Mouse (Mus musculus) neural tube, embryonic 10.5 days (tissue): ENCODE data around the gene Cir1.

Experiments used
- DNase-seq: peaks from one replicate; pipeline ENCODE4 v3.0.0-alpha.2; 2017; ENCODE audit warnings: low spot score; ENCODE audit errors: extremely low spot score

The Cir1 gene

GRCm38 (mm10) chr2:73301979-73302378, 10.5 kb downstream of the Cir1 start:
- DNase-seq: no peak

- DNase-seq: no peak
Measured at GRCm38 (mm10) chr2:73298841-73299240, 13.7 kb downstream of the Cir1 start.

- DNase-seq: no peak
Measured at GRCm38 (mm10) chr2:73298154-73298553, 14.3 kb downstream of the Cir1 start.

- DNase-seq: no peak
Measured at GRCm38 (mm10) chr2:73295023-73295422, 17.5 kb downstream of the Cir1 start.

- no peak for DNase-seq
Measured at GRCm38 (mm10) chr2:73291130-73291529, 21.4 kb downstream of the Cir1 start.

- DNase-seq: no peak
Measured at GRCm38 (mm10) chr2:73285630-73286029, 26.9 kb downstream of the Cir1 start.

GRCm38 (mm10) chr2:73281707-73282106, 30.8 kb downstream of the Cir1 start:
- DNase-seq: no peak

GRCm38 (mm10) chr2:73281048-73281661, 31.3 kb downstream of the Cir1 start:
- peak; percentile 50 for DNase-seq

GRCm38 (mm10) chr2:73280356-73281047, 32.0 kb downstream of the Cir1 start:
- peak; percentile 60 for DNase-seq

- no peak for DNase-seq
Measured at GRCm38 (mm10) chr2:73279271-73280038, 33.0 kb downstream of the Cir1 start.

- peak; percentile 73 for DNase-seq
Measured at GRCm38 (mm10) chr2:73278869-73279268, 33.6 kb downstream of the Cir1 start.

GRCm38 (mm10) chr2:73278131-73278854, 34.2 kb downstream of the Cir1 start:
- peak; percentile 91 for DNase-seq

GRCm38 (mm10) chr2:73277709-73278075, 34.8 kb downstream of the Cir1 start:
- peak; percentile 75 for DNase-seq

- DNase-seq: peak; percentile 75
Measured at GRCm38 (mm10) chr2:73277021-73277708, 35.3 kb downstream of the Cir1 start.

- DNase-seq: peak; percentile 42
Measured at GRCm38 (mm10) chr2:73276141-73276571, 36.3 kb downstream of the Cir1 start.

- no peak for DNase-seq
Measured at GRCm38 (mm10) chr2:73275261-73276040, 37.0 kb downstream of the Cir1 start.

- peak; percentile 85 for DNase-seq
Measured at GRCm38 (mm10) chr2:73274119-73274920, 38.2 kb downstream of the Cir1 start.

- DNase-seq: peak; percentile 68
Measured at GRCm38 (mm10) chr2:73273249-73274118, 39.0 kb downstream of the Cir1 start.
